Mouse (Mus musculus) stomach, postnatal 0 days (tissue): Measurements from ENCODE around the gene Smarca2.

Experiments used
- CTCF ChIP-seq: IDR thresholded peaks from 2 replicates; pipeline ENCODE4 v1.5.1; 2016; ENCODE audit warnings: antibody characterized with exemption, low read depth, mild to moderate bottlenecking, moderate library complexity
- EP300 ChIP-seq: optimal IDR thresholded peaks from 2 replicates; pipeline ENCODE3; 2016; ENCODE audit warnings: antibody characterized with exemption

DNA sequence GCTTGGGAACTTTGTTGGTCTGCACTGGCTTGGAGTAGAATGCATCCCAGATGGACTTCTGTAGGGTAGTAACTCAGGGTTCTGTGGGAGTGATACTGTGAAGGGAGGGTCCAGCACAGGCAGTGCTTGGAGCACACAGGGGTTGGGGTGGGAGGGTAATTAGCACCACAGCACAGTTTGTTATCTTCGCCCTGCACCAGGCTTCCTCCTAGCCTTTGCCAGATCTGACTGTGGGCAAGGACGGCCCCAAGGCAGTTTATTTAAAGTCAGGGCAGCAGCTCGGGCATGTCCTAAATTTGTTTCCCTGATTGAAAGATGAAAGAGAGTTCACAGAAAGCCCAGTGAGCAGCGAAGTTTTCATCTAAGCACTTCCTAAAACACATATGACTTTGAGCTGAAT is 8.1 kb downstream of the Smarca2 start:
- TF ChIP-seq CTCF = no peak
- TF ChIP-seq EP300 = no peak
